Mouse (Mus musculus) bone marrow macrophage, adult 2 months (primary cell): Measurements from ENCODE around the gene 9330182L06Rik.

Source experiments
- CTCF ChIP-seq: IDR thresholded peaks from 2 replicates; pipeline ENCODE4 v1.5.1; 2012; ENCODE audit warnings: low read depth, mild to moderate bottlenecking, low read length, moderate library complexity
- POLR2A ChIP-seq: IDR thresholded peaks from 2 replicates; pipeline ENCODE4 v1.6.1; 2012; ENCODE audit warnings: mild to moderate bottlenecking, low read depth, low read length, borderline replicate concordance

DNA sequence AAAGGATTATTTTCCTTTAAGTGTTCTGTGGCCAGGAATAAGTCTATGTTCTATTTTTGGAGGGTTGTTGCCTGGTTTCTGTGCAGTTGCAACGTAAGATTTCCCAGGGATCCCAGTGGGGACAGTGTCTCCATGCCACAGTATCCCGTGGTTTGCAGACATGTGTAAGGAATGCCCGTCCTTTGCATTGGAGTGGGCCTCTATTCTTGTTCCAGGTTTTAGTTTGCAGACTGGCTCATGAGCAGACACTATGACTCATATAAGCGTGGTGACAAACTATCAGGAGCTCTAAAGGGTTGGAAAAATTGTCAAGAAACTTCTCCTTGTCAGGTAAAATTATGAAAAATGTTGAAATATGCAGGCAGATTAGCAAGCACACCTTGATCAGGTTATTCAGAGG is 107.4 kb downstream of the 9330182L06Rik start:
- no peak for TF ChIP-seq CTCF
- no peak for TF ChIP-seq POLR2A
